Mouse (Mus musculus) MEL (cell line): ENCODE results near the gene Calcb.

Experiments used
- EP300 ChIP-seq, 2 experiments: IDR thresholded peaks; 2 replicates each; pipeline ENCODE4 v1.6.1; 2011; ENCODE audit warnings: improper control_type of control experiment in 2 of 2, low read length in 2 of 2, low read depth in 1 of 2, mild to moderate bottlenecking in 1 of 2
- MAZ ChIP-seq: IDR thresholded peaks from 2 replicates; pipeline ENCODE4 v1.6.1; 2012; ENCODE audit warnings: low read depth, mild to moderate bottlenecking, inconsistent platforms, low read length, improper control_type of control experiment
- NRF1 ChIP-seq: IDR thresholded peaks from 2 replicates; pipeline ENCODE4 v1.6.1; 2014; ENCODE audit warnings: low read depth, mild to moderate bottlenecking, inconsistent platforms, low read length, improper control_type of control experiment, moderate library complexity; ENCODE audit not compliant: poor library complexity, insufficient read depth, severe bottlenecking
- POLR2A ChIP-seq, 2 experiments: IDR thresholded peaks; 2 replicates each; pipeline ENCODE4 v1.6.1; 2011 to 2012; ENCODE audit warnings: low read length in 2 of 2, mild to moderate bottlenecking in 2 of 2, control low read depth in 1 of 2, improper control_type of control experiment in 1 of 2, low read depth in 1 of 2, moderate library complexity in 1 of 2; ENCODE audit not compliant: control insufficient read depth in 1 of 2, insufficient read depth in 1 of 2, poor library complexity in 1 of 2
- ZNF384 ChIP-seq: IDR thresholded peaks from 2 replicates; pipeline ENCODE4 v1.6.1; 2012; ENCODE audit warnings: low read depth, mild to moderate bottlenecking, inconsistent platforms, low read length, improper control_type of control experiment

- TF ChIP-seq MAZ (no peak), POLR2A (IDR thresholded peaks at IDR 0.05; ENCODE audit: control insufficient read depth in 1 of 2, insufficient read depth in 1 of 2, low read depth in 1 of 2, low read length in 2 of 2, poor library complexity in 1 of 2) (no peak), NRF1 (no peak), EP300 (IDR thresholded peaks at IDR 0.05; ENCODE audit: low read depth in 1 of 2, low read length in 2 of 2) (no peak), ZNF384 (no peak)
These were observed 29.8 kb downstream of the Calcb start for GRCm38 (mm10) chr7:114748239-114748638.
